Mouse (Mus musculus) stomach, postnatal 0 days (tissue): ENCODE results near the gene Rad51b.

Experiments used
- CTCF ChIP-seq: IDR thresholded peaks from 2 replicates; pipeline ENCODE4 v1.5.1; 2016; ENCODE audit warnings: antibody characterized with exemption, low read depth, mild to moderate bottlenecking, moderate library complexity
- EP300 ChIP-seq: optimal IDR thresholded peaks from 2 replicates; pipeline ENCODE3; 2016; ENCODE audit warnings: antibody characterized with exemption

GRCm38 (mm10) chr12:79351461-79351860, 54.4 kb downstream of the Rad51b start:
- TF ChIP-seq CTCF, result no peak
- no peak for TF ChIP-seq EP300
